Mouse (Mus musculus): ENCODE data around the gene Fam8a1. TPM values are rescaled to one million over a fixed set of nuclear protein-coding genes. Genes with fewer than 3 reads are reported as not detected.
A peak's percentile ranks its signal among the peaks of the same experiment; 100 is the strongest.

Gene Fam8a1
- polyA plus RNA-seq (2012; rRNA removed) = 23.7 and 25.0 TPM in 2 replicates

GRCm38 (mm10) chr13:46669048-46669619 is at the start of gene Fam8a1:
Gene Fam8a1 (plus strand): TSS chr13:46669522.
- peak; percentile 37 for DNase-seq (ENCODE audit: low read depth)

- no peak for DNase-seq (ENCODE audit: low read depth)
Measured at GRCm38 (mm10) chr13:46619633-46620032, 49.7 kb upstream of the Fam8a1 start.

- no peak for DNase-seq (ENCODE audit: low read depth)
Measured at GRCm38 (mm10) chr13:46620964-46621757, 48.2 kb upstream of the Fam8a1 start.

- DNase-seq (ENCODE audit: low read depth) = no peak
Measured at GRCm38 (mm10) chr13:46626608-46627007, 42.7 kb upstream of the Fam8a1 start.

- no peak for DNase-seq (ENCODE audit: low read depth)
Measured at GRCm38 (mm10) chr13:46627841-46628240, 41.5 kb upstream of the Fam8a1 start.

- no peak for DNase-seq (ENCODE audit: low read depth)
Measured at GRCm38 (mm10) chr13:46629391-46629790, 39.9 kb upstream of the Fam8a1 start.

- no peak for DNase-seq (ENCODE audit: low read depth)
Measured at GRCm38 (mm10) chr13:46632796-46633195, 36.5 kb upstream of the Fam8a1 start.

- no peak for DNase-seq (ENCODE audit: low read depth)
Measured at GRCm38 (mm10) chr13:46633320-46634132, 35.8 kb upstream of the Fam8a1 start.

GRCm38 (mm10) chr13:46634133-46634488 is 35.2 kb upstream of the Fam8a1 start:
- no peak for DNase-seq (ENCODE audit: low read depth)

GRCm38 (mm10) chr13:46640608-46641468 is 28.5 kb upstream of the Fam8a1 start:
- DNase-seq (ENCODE audit: low read depth) = no peak

- DNase-seq (ENCODE audit: low read depth) = no peak
Measured at GRCm38 (mm10) chr13:46642318-46642717, 27.0 kb upstream of the Fam8a1 start.

- DNase-seq (ENCODE audit: low read depth) = no peak
Measured at GRCm38 (mm10) chr13:46644175-46644574, 25.1 kb upstream of the Fam8a1 start.

GRCm38 (mm10) chr13:46645476-46645875 is 23.8 kb upstream of the Fam8a1 start:
- no peak for DNase-seq (ENCODE audit: low read depth)

- DNase-seq (ENCODE audit: low read depth) = no peak
Measured at GRCm38 (mm10) chr13:46651853-46652252, 17.5 kb upstream of the Fam8a1 start.

- DNase-seq (ENCODE audit: low read depth) = no peak
Measured at GRCm38 (mm10) chr13:46652671-46653070, 16.7 kb upstream of the Fam8a1 start.

GRCm38 (mm10) chr13:46653671-46654070 is 15.7 kb upstream of the Fam8a1 start:
- DNase-seq (ENCODE audit: low read depth) = no peak

- DNase-seq (ENCODE audit: low read depth) = no peak
Measured at GRCm38 (mm10) chr13:46654566-46654965, 14.8 kb upstream of the Fam8a1 start.

- DNase-seq (ENCODE audit: low read depth) = no peak
Measured at GRCm38 (mm10) chr13:46659211-46659610, 10.1 kb upstream of the Fam8a1 start.

GRCm38 (mm10) chr13:46663461-46663964 is 5.8 kb upstream of the Fam8a1 start:
- no peak for DNase-seq (ENCODE audit: low read depth)

- DNase-seq (ENCODE audit: low read depth) = no peak
Measured at GRCm38 (mm10) chr13:46669620-46670271, 424 bp downstream of the Fam8a1 start.

- no peak for DNase-seq (ENCODE audit: low read depth)
Measured at GRCm38 (mm10) chr13:46670514-46670913, 1.2 kb downstream of the Fam8a1 start.

All from gonadal fat pad, adult 2 months (tissue).